Mouse (Mus musculus) T-helper 1 cell (primary cell): ENCODE data around the gene Pan2.

Experiments used
- in situ Hi-C: fragments of 300-600 bp; cut with MboI, MseI; formaldehyde crosslinking; loops from one replicate; pipeline ENCODE4 v1.15.1; 2025; ENCODE audit warnings: high pct_unique_total_duplicates

Gene Pan2

DNA sequence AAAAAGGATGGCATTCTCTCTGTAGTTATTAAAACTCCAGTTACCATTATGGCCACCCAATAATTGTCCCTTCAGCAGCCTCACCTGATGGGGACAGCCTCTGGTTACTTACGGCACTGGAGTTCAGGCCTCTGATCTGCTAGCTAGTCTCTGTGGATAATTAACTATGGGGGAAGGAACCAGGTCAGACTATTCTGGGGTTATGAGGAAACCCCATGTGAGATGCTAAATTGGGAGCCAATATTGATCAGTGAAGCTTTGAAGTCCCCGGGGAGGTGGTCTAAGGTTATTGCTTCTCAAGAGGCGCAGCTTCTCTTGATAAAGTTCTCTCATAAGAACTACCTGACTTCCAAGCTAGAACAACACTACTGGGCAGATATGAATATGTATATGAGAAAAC lies 33.1 kb downstream of the Pan2 start:
- in situ Hi-C loops, result no loop called here

DNA sequence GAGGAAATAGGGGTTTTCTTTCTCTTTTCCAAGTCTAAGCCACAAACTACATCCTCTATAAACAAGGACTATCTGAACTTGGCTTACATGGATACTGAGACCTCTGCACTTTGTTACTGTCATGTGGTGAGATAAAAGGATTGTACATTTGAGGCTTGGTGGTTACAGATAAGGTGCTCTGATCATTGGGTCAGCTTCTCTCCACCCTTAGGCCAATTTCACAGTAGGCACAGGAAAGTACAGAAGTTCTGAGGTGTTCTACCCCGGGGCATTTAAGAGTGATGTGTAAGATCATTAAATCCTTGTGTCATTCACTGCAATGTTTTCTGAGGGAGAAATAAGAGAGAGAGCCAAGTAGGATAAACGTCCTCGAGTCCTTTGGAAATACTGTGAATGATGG lies 33.5 kb downstream of the Pan2 start:
- in situ Hi-C loops, result no loop called here

- in situ Hi-C loops, result no loop called here
Measured at GRCm38 (mm10) chr10:128337306-128338181, 34.4 kb downstream of the Pan2 start, which contains the start of gene Cs. Cs (plus strand) TSS chr10:128337734.

DNA sequence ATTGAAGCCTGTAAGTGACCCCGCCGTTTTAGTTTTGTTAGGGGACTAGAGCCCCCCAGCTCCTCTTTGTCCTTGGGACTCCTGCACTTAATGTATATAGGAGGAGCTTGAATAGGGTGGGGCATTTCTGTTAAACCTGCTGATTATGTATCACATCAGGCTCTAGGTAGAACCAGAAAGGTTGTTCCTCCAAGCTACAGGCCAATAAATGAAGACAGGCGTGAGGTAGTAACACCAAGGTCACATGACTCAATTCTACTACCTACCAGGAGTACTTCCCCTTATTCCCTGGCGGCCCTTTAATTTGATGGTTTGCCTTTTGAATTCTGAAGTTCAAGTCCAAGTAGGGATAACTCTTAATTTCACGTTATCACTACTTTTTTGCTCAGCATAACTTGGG lies 35.3 kb downstream of the Pan2 start:
- in situ Hi-C loops, result no loop called here

DNA sequence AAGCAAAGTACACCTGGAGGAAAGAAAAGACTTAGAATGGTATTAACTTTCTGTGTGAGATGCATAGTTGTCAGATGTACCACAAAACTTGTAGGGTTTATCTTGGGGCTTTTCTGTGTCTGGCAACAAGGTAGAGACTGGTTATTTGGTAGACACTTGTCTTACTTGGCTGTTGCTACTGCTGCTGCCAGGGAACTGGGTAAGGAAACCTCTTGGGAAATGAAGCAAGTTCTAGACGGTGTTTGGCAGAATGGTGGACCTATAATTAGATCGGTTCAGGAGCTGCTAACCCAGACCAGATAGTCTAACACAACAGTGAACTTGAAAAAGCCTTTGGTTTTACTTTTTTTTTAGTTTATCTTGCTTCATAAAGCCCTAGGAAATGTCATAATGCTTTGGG lies 35.8 kb downstream of the Pan2 start:
- in situ Hi-C loops, result no loop called here

- in situ Hi-C loops, result no loop called here
Measured at GRCm38 (mm10) chr10:128340257-128340656, 37.1 kb downstream of the Pan2 start.

DNA sequence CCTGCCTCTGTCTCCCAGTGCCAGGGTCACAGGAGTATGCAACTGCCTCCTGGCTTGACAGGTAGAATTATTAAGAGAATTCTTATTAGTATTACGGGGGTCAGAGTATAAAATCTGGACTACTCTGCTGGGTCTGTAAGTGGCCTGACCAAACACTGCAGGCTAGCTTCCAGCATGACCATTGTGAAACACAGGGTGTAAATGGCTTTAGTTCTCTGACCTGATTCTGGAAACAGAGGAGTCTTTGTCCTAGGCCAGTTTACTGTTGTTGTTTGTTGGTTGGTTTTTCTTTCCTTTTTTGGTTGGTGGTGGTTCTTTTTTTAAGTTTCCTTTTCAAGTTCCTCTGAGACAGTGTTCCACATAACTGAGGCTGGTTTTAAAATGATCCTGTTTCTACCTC lies 40.3 kb downstream of the Pan2 start:
- in situ Hi-C loops, result no loop called here

DNA sequence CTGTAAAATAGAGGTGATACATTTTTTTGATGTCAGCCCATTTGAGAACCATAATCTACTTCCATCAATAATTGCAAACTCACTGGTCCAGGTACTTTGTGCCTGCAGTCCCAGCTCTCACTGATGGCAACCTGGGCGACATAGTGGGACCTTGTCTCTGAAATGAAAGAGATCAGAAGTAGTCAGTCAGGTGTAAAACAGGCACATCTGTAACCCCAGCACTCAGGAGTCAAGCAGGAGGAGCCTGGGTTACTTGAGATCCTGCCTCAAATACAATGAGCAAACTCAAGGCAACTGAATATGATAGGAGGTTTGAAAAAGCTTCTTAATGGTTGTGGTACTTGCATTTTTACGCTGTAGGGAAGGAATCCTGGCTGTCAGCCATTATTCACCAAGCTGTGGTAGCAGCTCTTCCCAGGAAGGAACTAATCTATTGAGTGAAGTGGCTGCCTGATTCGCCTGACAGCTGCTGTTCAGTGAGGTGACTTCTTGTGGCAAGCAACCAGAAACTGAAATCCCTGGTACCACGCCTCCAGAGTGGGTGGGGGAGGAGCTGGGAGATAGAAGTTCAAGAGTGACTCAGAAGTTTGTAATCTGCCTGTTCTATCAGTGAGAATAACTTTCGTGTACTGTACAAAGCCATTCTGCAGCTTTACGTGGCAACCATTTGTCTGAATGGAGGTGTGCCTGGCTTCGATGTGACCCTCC lies 41.6 kb downstream of the Pan2 start:
- in situ Hi-C loops, result no loop called here

- in situ Hi-C loops, result no loop called here
Measured at GRCm38 (mm10) chr10:128347541-128347940, 44.4 kb downstream of the Pan2 start.

DNA sequence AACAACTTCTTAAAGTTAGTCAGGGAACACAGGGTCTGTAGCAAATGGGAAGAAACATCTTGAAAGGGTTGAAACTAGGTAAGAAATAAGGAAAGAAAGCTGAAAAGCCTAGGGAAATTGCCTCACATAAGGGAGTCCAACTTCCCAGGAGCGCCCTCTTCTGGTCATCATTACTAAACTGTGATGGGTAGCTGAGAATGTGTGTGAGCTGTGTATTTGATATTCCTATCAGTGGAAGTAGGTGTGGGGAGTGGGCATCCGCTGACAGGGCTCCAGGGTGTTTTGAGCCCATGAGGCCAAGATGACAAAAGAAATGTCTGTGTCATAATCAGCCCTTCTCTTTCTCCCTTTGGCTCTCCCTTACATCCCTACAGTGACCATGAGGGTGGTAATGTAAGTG lies 55.7 kb downstream of the Pan2 start:
- in situ Hi-C loops, result no loop called here

- in situ Hi-C loops, result no loop called here
Measured at GRCm38 (mm10) chr10:128359226-128359625, 56.1 kb downstream of the Pan2 start.

DNA sequence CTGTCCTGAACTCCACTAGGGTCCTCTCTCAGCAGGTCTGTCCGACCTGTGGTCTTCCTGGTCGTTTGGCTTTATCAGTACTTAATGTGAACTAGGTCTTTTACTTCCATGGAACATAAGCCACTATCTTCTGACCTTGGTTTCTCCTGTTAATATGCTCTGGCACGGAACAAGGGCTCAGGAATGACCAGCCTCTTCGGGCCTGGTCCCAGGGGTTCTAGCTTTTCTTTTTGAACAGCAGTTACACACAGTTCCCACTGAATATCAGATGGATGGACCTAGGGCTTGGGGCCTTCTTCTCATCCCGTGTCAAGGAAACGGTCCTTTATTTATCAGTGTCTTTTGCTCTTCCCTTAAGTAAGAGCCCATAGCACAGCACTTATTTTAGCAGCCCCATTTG lies 58.7 kb downstream of the Pan2 start:
- in situ Hi-C loops, result no loop called here

- in situ Hi-C loops, result no loop called here
Measured at GRCm38 (mm10) chr10:128362568-128362967, 59.4 kb downstream of the Pan2 start.

- in situ Hi-C loops, result no loop called here
Measured at GRCm38 (mm10) chr10:128367899-128368401, 64.8 kb downstream of the Pan2 start.

DNA sequence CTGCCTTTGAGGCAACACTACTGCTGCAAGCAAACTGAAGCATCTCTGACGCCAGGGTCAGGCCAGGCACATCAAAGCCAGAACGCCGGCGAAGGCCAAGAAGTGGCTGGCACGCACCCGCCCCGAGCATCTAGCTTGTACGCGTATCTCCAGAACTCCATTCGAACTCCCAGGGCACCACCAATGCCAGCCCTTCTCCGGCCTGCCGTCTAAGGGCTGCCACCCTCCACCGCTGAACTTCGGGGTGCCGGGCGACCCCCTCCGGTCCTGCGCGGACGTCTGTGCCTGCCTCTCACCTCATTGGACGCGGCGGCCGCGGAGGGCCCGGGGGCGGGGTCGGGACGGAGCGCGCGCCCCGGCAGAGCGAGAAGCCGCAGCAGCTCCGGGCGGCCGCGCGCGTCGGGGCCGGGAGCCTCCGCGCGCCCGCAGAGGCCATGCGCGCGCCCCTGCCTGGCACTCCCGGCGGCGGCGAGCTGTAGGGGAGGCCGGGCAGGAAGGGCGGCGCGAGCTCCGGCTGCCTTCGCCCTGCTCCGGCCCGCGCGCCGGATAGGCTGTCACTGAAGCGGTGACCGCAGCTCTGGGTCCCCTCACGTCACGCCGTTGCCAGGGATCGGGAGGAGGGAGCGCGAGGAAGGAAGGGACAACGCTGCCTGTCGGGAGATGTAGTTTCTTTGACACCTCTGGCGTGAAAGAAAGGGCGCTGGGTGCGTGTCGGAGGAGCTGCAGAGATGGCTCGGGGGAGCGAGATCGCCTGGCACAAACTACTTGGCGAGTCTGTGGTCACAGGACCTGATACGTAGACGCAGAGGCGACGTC lies 65.5 kb downstream of the Pan2 start, which contains the start of gene Coq10a:
Coq10a (minus strand) TSS at position 596 of the 816 bp plus-strand sequence.
- in situ Hi-C loops, result no loop called here

DNA sequence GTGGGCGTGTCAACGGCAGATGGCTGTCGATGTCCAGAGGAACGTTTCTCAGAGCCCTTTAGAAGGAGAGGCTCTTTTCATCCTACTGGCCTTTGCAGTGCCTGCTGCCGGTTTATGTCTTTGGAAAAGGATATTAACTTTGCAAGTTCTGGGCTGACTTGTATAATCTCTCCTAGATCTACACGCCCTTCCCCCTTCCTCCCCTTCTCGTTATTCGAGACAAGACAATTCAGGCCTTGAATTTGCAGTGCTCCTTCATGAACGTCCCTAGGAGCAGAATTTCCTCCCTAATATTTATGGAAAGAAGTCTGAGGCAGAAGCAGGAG lies 66.0 kb downstream of the Pan2 start:
- in situ Hi-C loops, result no loop called here

DNA sequence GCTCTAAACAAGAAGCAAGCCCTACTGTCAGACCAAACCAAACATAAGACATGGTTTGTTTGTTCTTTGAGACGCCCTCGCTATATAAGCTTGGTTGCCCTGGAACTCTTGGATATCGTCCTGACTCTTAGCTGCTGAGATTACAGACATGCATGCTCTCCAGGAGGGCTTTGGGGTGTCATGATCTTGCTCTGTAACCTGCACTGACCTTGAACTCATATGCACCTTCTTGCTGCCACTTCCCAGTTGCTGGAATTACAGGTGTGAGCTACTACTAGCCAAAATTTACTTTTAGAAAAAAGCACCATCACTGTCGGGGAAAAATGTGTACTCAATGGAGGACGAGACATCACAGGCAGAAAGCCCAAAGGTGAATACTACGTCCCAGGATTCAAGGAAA lies 66.5 kb downstream of the Pan2 start:
- in situ Hi-C loops, result no loop called here

GRCm38 (mm10) chr10:128370021-128370420 lies 66.9 kb downstream of the Pan2 start:
- in situ Hi-C loops, result no loop called here

- in situ Hi-C loops, result no loop called here
Measured at GRCm38 (mm10) chr10:128370601-128371000, 67.5 kb downstream of the Pan2 start.
